Comparison of ENCODE assay signal across 22 mouse cellular contexts in the genomic region with DNA sequence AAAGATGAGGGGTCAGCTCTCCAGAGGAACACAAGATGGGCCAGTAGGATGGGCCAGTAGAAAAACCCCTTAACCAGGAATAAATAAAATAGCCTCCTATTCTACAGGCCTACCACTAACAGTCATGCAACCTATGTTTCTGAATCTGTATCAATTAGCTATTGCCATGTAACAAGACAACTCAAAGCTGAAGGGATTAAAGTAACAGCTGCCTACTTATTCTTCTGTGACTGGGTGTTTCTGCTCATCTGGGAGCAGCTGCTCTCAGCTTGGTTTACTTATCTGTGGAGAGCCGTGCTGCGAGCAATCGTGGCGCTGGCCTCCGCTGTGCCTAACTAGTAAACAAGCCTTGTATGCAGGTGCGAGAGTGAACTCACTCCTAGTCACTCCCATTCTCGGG.
"Had no signal": no experiment of that assay in that cellular context is flagged by ENCODE, and none has a peak within 500 bp of the region (broad histone marks: within the 10 kb centered on the region; RNA-seq: fewer than 3 reads in every experiment).

No protein-coding gene starts in this region.

- ATAC-seq: intestine, embryonic 16.5 days; liver, embryonic 12.5 days had no signal

- H3K27me3 ChIP-seq: heart, embryonic 12.5 days; kidney, embryonic 15.5 days; limb, embryonic 13.5 days; limb, embryonic 15.5 days had no signal

- DNase-seq: gastrocnemius, postnatal 14 days; gastrocnemius, postnatal 36 days; heart, adult 18-20 months; heart, postnatal 10 days; heart, postnatal 36 days; kidney, adult 11 months; kidney, adult 2 months; kidney, adult 9 months; kidney, postnatal 14 days; kidney, postnatal 36 days; layer of hippocampus, adult 9-11 months; layer of hippocampus, postnatal 36 days; left cerebral cortex, postnatal 4 days had no signal

- H3K4me3 ChIP-seq: heart, embryonic 10.5 days; heart, embryonic 12.5 days; hindbrain, embryonic 12.5 days; kidney, embryonic 15.5 days; limb, embryonic 13.5 days; limb, embryonic 15.5 days; liver, embryonic 12.5 days had no signal

- H3K9me3 ChIP-seq: heart, embryonic 10.5 days; heart, embryonic 12.5 days; hindbrain, embryonic 12.5 days; kidney, embryonic 15.5 days; limb, embryonic 15.5 days; liver, embryonic 12.5 days had no signal

- H3K27ac ChIP-seq: heart, embryonic 10.5 days; kidney, embryonic 15.5 days; kidney, postnatal 0 days; limb, embryonic 13.5 days; limb, embryonic 15.5 days; liver, embryonic 12.5 days had no signal

- H3K36me3 ChIP-seq: heart, embryonic 10.5 days; heart, embryonic 12.5 days; hindbrain, embryonic 12.5 days; kidney, embryonic 15.5 days; limb, embryonic 13.5 days; limb, embryonic 15.5 days; liver, embryonic 12.5 days had no signal

- H3K9ac ChIP-seq: heart, embryonic 12.5 days; hindbrain, embryonic 12.5 days; kidney, embryonic 15.5 days; limb, embryonic 13.5 days; limb, embryonic 15.5 days; liver, embryonic 12.5 days had no signal

- H3K4me1 ChIP-seq: liver, embryonic 12.5 days had no signal

- H3K4me2 ChIP-seq: heart, embryonic 12.5 days; hindbrain, embryonic 12.5 days; kidney, embryonic 15.5 days; limb, embryonic 13.5 days; limb, embryonic 15.5 days; liver, embryonic 12.5 days had no signal
